Mouse (Mus musculus) C2C12 (cell line): ENCODE data around the gene Slc44a4. TPM values are rescaled to one million over a fixed set of nuclear protein-coding genes. Genes with fewer than 3 reads are reported as not detected.

ENCODE experiments used
- H3K27me3 ChIP-seq: one replicate; pipeline ENCODE4 v1.6.1; 2011; ENCODE audit not compliant: control insufficient read depth, insufficient read depth, insufficient read length
- H3K36me3 ChIP-seq: one replicate; pipeline ENCODE4 v1.6.1; 2011; ENCODE audit not compliant: control insufficient read depth, insufficient read depth
- H3K4me3 ChIP-seq: one replicate; pipeline ENCODE4 v1.5.1; 2011; ENCODE audit warnings: mild to moderate bottlenecking, control low read depth; ENCODE audit not compliant: poor library complexity, insufficient read depth, severe bottlenecking
- H3K79me2 ChIP-seq: one replicate; pipeline ENCODE4 v1.6.1; 2011; ENCODE audit not compliant: control insufficient read depth, insufficient read depth
- H3K79me3 ChIP-seq: one replicate; pipeline ENCODE4 v1.6.1; 2011; ENCODE audit warnings: low read depth, control low read depth
- H3ac ChIP-seq: one replicate; pipeline ENCODE3; 2011; ENCODE audit warnings: low read depth; ENCODE audit not compliant: control insufficient read depth, insufficient read length
- CEBPB ChIP-seq: IDR thresholded peaks from one replicate; pipeline ENCODE4 v1.6.1; 2011; ENCODE audit warnings: low read depth, mild to moderate bottlenecking, control low read depth, moderate library complexity
- CTCF ChIP-seq: IDR thresholded peaks from one replicate; pipeline ENCODE4 v1.5.1; 2011; ENCODE audit not compliant: control insufficient read depth, insufficient read depth, insufficient read length
- FOSL1 ChIP-seq: IDR thresholded peaks from one replicate; pipeline ENCODE4 v1.8.0; 2011; ENCODE audit warnings: mild to moderate bottlenecking, low read length; ENCODE audit not compliant: poor library complexity, insufficient read depth, severe bottlenecking
- MAX ChIP-seq: IDR thresholded peaks from one replicate; pipeline ENCODE4 v1.6.1; 2011; ENCODE audit warnings: mild to moderate bottlenecking, control low read depth
- MYOD1 ChIP-seq: IDR thresholded peaks from one replicate; pipeline ENCODE4 v1.6.1; 2011; ENCODE audit warnings: low read depth; ENCODE audit not compliant: control insufficient read depth, insufficient read length
- MYOG ChIP-seq: IDR thresholded peaks from one replicate; pipeline ENCODE4 v1.6.1; 2011; ENCODE audit not compliant: control insufficient read depth, insufficient read length; ENCODE audit errors: extremely low read depth
- USF1 ChIP-seq: IDR thresholded peaks from one replicate; pipeline ENCODE4 v1.6.1; 2011; ENCODE audit warnings: low read depth, mild to moderate bottlenecking, control low read depth, moderate library complexity
- long read RNA-seq, 2 experiments: library from polyadenylated mRNA; unstranded; transcript quantifications; one replicate each; pipeline ENCODE4 v2.0.0; 2019 to 2020
- polyA plus RNA-seq: library from polyadenylated mRNA; unstranded; fragments of >200 nt; fragmentation: generic; extraction: Trizol; gene quantifications from one replicate; pipeline ENCODE4 v1.2.1, GENCODE M21; 2012; ENCODE audit warnings: missing spikeins

The Slc44a4 gene
- polyA plus RNA-seq, result 0.06 TPM
- long read RNA-seq, experiment 1, result 0 reads
- long read RNA-seq, experiment 2, result 0 reads

GRCm38 (mm10) chr17:34913930-34914665 lies at the start of gene Slc44a4:
Gene Slc44a4 (plus strand): TSS chr17:34914466.
- Histone ChIP-seq H3K4me3 (no peak within 1 kb of the TSS), H3ac (no peak within 1 kb of the TSS), H3K27me3 (no peaks in the 10 kb centered on the region), H3K79me2 (no peaks in the 10 kb centered on the region), H3K36me3 (peaks cover 45% of the 10 kb centered on the region), H3K79me3 (no peaks in the 10 kb centered on the region)
- TF ChIP-seq MAX, result no peak
- TF ChIP-seq CTCF, result no peak
- TF ChIP-seq MYOG, result no peak
- TF ChIP-seq FOSL1, result no peak
- TF ChIP-seq CEBPB, result no peak
- no peak for TF ChIP-seq USF1
- no peak for TF ChIP-seq MYOD1

GRCm38 (mm10) chr17:34865981-34866380 lies 48.3 kb upstream of the Slc44a4 start:
- no peak for TF ChIP-seq FOSL1
- TF ChIP-seq USF1, result no peak
- no peak for TF ChIP-seq MYOG
- TF ChIP-seq CTCF, result no peak
- TF ChIP-seq MAX, result no peak
- TF ChIP-seq MYOD1, result no peak
- no peak for TF ChIP-seq CEBPB
- Histone ChIP-seq H3ac (no peak overlapping the region), H3K27me3 (peaks cover 21% of the 10 kb centered on the region)

DNA sequence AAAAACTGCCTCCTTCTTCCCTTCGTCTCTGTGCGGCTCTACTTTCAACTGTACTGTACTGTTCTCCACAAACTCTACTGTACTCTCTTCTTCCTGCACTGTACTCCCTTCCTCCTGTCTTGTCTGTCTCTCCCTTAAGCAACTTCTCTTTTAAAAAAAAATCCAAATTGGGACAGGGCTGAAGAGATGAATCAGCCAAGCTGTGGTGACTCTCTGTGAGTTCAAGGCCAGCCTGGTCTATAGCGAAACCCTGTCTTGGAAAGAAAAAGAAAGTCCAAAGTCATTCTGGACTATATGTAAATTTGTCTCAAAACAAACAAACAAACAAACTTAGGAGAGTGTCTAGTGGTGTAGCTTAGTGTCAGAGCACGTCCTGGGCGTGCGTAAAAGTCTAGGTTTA lies 39.9 kb upstream of the Slc44a4 start:
- TF ChIP-seq MAX (no peak), CTCF (no peak), CEBPB (no peak), MYOG (no peak), USF1 (no peak), FOSL1 (no peak), MYOD1 (no peak)
- H3K27me3 ChIP-seq, result peaks cover 4% of the 10 kb centered on the region
- no peaks in the 10 kb centered on the region for H3K36me3 ChIP-seq
- H3ac ChIP-seq, result no peak overlapping the region
- H3K79me2 ChIP-seq, result no peaks in the 10 kb centered on the region
- H3K79me3 ChIP-seq, result no peaks in the 10 kb centered on the region
- H3K4me3 ChIP-seq, result no peak overlapping the region

More at GRCm38 (mm10) chr17:34865981-34866380, 48.3 kb upstream of the Slc44a4 start:
- H3K4me3 ChIP-seq, result no peak overlapping the region
- no peaks in the 10 kb centered on the region for H3K79me3 ChIP-seq
- H3K79me2 ChIP-seq, result no peaks in the 10 kb centered on the region
- H3K36me3 ChIP-seq, result no peaks in the 10 kb centered on the region

DNA sequence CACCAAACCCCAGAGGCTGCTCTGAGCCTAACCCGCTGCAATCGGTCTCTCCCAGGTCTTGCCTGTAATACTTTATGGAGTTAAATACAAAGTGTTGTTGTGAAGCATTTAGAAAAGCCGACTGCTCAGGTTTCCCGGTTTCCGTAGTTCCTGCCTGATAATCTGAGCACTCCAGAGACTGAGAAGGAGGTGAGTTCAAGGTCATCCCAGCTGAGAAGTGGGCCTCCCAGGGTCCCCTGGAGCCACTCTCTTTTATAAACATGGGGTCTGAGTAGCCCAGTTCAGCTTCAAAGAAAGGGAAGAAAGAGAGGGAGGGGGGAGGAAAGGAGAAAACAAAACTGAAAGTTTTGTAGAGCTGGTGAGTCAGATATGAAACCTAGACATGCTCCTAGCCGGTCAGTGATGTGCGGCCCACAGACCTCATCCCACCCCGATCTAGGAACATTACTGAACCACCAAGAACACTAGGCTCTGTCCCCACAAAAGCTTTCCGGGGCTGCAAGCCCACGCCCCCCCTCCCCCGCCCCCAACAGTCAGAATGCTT lies 34.9 kb upstream of the Slc44a4 start, which contains the start of gene Zbtb12:
Zbtb12 (plus strand) TSS at position 148 of the 544 bp plus-strand sequence.
- H3K79me3 ChIP-seq, result no peaks in the 10 kb centered on the region
- no peaks in the 10 kb centered on the region for H3K36me3 ChIP-seq
- TF ChIP-seq CTCF (no peak), CEBPB (no peak), MYOG (no peak), USF1 (no peak), MYOD1 (no peak), MAX (no peak), FOSL1 (no peak)
- H3K79me2 ChIP-seq, result no peaks in the 10 kb centered on the region
- H3K4me3 ChIP-seq, result no peak within 1 kb of the TSS
- no peak within 1 kb of the TSS for H3ac ChIP-seq
- no peaks in the 10 kb centered on the region for H3K27me3 ChIP-seq

DNA sequence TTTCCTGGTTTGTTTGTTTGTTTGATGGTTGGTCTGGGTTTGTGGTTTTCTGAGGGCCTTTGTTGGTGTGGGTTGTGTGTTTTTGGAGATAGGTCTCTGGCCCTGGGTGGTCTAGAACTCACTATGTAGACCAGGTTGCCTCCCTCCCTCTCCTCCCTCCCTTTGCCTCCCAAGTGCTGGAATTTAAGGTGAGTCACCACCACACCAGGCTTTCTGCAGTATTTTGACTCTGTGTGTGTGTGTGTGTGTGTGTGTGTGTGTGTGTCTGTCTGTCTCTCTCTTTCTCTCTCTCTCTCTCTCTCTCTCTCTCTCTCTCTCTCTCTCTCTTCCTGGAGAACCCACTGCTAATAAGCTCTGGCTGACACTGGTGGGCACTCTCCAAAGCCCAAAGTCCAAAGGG lies 33.1 kb upstream of the Slc44a4 start:
- Histone ChIP-seq H3K4me3 (no peak overlapping the region), H3K36me3 (no peaks in the 10 kb centered on the region), H3ac (no peak overlapping the region), H3K79me3 (no peaks in the 10 kb centered on the region), H3K27me3 (no peaks in the 10 kb centered on the region), H3K79me2 (no peaks in the 10 kb centered on the region)
- TF ChIP-seq CTCF (no peak), USF1 (no peak), MAX (no peak)
